Mouse (Mus musculus): ENCODE results near the gene Crtam. TPM values are rescaled to one million over a fixed set of nuclear protein-coding genes. Genes with fewer than 3 reads are reported as not detected.

Gene Crtam
- polyA plus RNA-seq, 1 experiment from 2014 or later: 0.08 TPM

DNA sequence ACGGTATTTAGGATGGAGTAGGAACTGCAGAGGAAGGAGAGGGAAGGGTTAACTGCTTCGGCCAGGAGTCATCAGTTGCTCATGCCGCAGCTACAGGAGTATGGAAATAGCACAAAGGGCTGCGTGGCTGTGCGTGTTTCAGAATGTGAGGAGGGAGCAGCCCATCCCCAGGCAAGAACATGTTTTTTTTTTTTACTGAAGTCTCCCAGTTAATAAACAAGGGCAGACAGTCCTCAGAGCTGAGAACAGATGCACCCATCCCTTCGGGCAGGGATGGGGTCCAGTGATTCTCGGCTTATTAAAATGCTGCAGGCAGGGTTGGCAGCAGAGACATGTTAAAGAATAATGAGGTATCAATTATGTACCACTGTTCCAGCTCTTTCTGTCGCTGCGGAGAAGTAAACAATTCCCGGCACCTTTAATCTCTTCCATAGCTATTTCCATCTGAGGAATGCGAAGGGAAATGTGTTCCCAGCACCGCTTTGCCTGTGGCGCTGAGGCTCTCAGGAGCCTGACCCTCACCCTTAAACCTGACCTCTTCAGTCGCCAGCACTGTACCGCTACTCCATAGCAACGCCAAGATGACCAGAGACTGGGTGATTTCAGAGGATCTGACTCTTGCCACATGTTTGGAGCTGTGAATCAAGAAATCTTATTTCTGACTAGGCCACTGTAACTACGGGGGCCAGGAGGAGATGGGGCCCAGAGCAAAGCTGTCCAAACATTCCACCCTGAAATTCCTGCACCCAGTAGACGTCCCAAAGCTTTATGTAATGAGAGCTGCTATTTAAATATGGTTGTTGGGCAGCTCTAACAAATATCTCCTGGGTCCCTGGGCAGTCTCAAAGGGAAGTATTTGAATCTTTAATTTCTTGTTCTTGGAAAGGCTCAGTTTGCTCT lies 27.4 kb upstream of the Crtam start:
- no peaks in the 10 kb centered on the region for H3K27me3 ChIP-seq (ENCODE audit: insufficient read depth, low read length)
- H3K27ac ChIP-seq (ENCODE audit: low read depth): no peak overlapping the region
- WGBS (ENCODE audit: insufficient replicate concordance): 66% methylated on average over 18 of the region's 18 CpGs
- no peaks in the 10 kb centered on the region for H3K9me3 ChIP-seq (ENCODE audit: low read length)
- no peak overlapping the region for H3K4me2 ChIP-seq (ENCODE audit: low read depth, low read length)
- DNase-seq: no peak
- TF ChIP-seq CTCF (IDR thresholded peaks at IDR 0.05; ENCODE audit: low read depth) (no peak), EP300 (IDR thresholded peaks at IDR 0.05; ENCODE audit: low read depth) (no peak)
- H3K36me3 ChIP-seq (replicated peaks; ENCODE audit: insufficient read depth, low read length): no peaks in the 10 kb centered on the region
- H3K4me1 ChIP-seq (ENCODE audit: insufficient read depth): no peaks in the 10 kb centered on the region
- H3K9ac ChIP-seq (replicated peaks): no peak overlapping the region
- no peak for ATAC-seq
- no peak overlapping the region for H3K4me3 ChIP-seq (ENCODE audit: low read depth, low read length)

DNA sequence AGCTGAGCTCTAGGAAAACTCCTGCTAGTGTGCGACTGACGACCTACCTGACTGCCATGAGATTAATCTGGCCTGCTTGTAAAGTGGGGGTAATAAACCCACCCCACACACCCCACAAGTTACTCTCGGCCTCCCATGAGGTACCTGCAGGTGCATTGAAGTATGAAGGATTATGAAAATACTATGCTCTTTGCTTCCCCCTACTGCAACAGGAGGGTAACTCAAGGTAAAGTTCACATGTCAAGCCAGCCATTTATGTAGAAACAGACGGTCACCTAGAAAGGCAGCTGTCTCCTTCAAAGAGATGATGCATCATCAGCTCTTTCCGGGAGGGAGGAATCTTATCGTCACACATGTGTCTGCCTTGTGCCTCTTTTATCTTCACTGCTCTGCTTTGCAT lies 25.4 kb upstream of the Crtam start:
- H3K4me3 ChIP-seq (ENCODE audit: low read depth, low read length): no peak overlapping the region
- H3K4me1 ChIP-seq (ENCODE audit: insufficient read depth): no peaks in the 10 kb centered on the region
- H3K9ac ChIP-seq (replicated peaks): no peak overlapping the region
- no peaks in the 10 kb centered on the region for H3K27me3 ChIP-seq (ENCODE audit: insufficient read depth, low read length)
- TF ChIP-seq EP300 (IDR thresholded peaks at IDR 0.05; ENCODE audit: low read depth) (no peak), CTCF (IDR thresholded peaks at IDR 0.05; ENCODE audit: low read depth) (peak; percentile 43)
- ATAC-seq (no peak), DNase-seq (no peak)
- H3K9me3 ChIP-seq (ENCODE audit: low read length): no peaks in the 10 kb centered on the region
- no peak overlapping the region for H3K27ac ChIP-seq (ENCODE audit: low read depth)
- no peak overlapping the region for H3K4me2 ChIP-seq (ENCODE audit: low read depth, low read length)
- 70% methylated on average over 6 of the region's 6 CpGs for WGBS (ENCODE audit: insufficient replicate concordance)
- no peaks in the 10 kb centered on the region for H3K36me3 ChIP-seq (replicated peaks; ENCODE audit: insufficient read depth, low read length)

DNA sequence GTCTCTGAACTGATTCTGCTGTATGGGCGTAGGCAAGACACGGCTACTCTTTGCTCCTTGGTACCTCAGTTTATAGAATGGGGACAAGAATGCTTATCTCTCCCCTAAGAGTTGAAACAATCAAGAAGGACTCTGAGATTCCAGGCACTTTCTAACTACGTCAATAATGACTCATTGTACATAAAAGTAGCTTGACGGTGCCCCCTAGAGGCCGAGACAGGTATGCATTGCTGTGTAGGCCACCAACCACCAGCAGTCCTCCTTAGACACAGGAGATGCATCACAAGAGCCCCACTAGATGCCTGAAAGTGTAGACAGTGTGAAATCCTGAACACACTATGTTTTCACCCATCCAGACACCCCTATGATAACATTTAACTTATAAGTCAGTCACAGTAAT lies 24.0 kb upstream of the Crtam start:
- H3K36me3 ChIP-seq (replicated peaks; ENCODE audit: insufficient read depth, low read length): no peaks in the 10 kb centered on the region
- no peak overlapping the region for H3K27ac ChIP-seq (ENCODE audit: low read depth)
- H3K4me2 ChIP-seq (ENCODE audit: low read depth, low read length): no peak overlapping the region
- TF ChIP-seq EP300 (IDR thresholded peaks at IDR 0.05; ENCODE audit: low read depth) (no peak), CTCF (IDR thresholded peaks at IDR 0.05; ENCODE audit: low read depth) (peak; percentile 73)
- no peaks in the 10 kb centered on the region for H3K9me3 ChIP-seq (ENCODE audit: low read length)
- no peak overlapping the region for H3K4me3 ChIP-seq (ENCODE audit: low read depth, low read length)
- 48% methylated on average over 5 of the region's 5 CpGs for WGBS (ENCODE audit: insufficient replicate concordance)
- no peak overlapping the region for H3K9ac ChIP-seq (replicated peaks)
- no peaks in the 10 kb centered on the region for H3K4me1 ChIP-seq (ENCODE audit: insufficient read depth)
- DNase-seq: peak; percentile 63
- no peak for ATAC-seq
- H3K27me3 ChIP-seq (ENCODE audit: insufficient read depth, low read length): no peaks in the 10 kb centered on the region

DNA sequence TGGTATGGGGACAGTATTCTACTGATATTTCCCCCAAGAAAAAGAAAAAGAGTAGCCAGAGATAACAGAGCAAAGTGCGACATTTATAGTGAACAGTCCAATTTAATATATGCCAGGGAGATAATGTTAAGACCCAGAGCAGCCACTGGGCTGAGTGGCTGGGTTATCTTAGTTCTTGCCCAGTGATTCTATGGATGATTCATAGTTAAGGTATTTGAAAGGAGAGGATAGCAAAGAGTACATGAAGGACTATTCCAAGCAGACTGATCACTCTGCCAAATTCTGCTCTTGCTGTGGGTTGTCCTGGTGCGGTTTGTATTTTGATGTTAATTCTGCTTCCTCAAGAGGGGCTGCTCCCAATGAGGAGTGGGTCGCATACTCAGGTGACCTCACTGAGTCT lies 17.3 kb upstream of the Crtam start:
- ATAC-seq: no peak
- Histone ChIP-seq H3K27me3 (ENCODE audit: insufficient read depth, low read length) (no peaks in the 10 kb centered on the region), H3K9ac (replicated peaks) (no peak overlapping the region), H3K9me3 (ENCODE audit: low read length) (no peaks in the 10 kb centered on the region), H3K4me2 (ENCODE audit: low read depth, low read length) (no peak overlapping the region), H3K4me1 (ENCODE audit: insufficient read depth) (no peaks in the 10 kb centered on the region), H3K36me3 (replicated peaks; ENCODE audit: insufficient read depth, low read length) (no peaks in the 10 kb centered on the region), H3K27ac (ENCODE audit: low read depth) (no peak overlapping the region), H3K4me3 (ENCODE audit: low read depth, low read length) (no peak overlapping the region)
- DNase-seq: no peak
- TF ChIP-seq EP300 (IDR thresholded peaks at IDR 0.05; ENCODE audit: low read depth) (no peak), CTCF (IDR thresholded peaks at IDR 0.05; ENCODE audit: low read depth) (no peak)
- 75% methylated on average over 3 of the region's 3 CpGs for WGBS (ENCODE audit: insufficient replicate concordance)

DNA sequence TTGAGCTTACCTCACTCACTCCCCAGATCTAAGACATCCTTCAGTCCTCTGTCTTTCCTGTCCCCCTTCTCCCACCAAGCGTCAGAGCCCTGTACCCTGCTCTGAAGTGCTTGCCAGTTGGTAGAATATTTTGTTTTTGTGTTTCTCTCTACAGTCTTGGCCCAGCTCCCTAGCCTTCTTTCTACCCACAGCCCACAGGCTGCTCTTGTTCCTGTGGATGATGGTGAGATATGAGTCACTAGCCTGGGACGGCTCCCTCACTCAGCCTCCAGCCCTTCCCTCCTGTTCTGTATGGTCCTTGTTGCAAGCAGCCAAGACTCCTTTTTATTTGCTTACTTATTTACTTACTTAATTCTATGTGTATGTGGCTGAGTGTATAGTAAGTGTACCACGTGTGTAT lies 16.1 kb upstream of the Crtam start:
- Histone ChIP-seq H3K27ac (ENCODE audit: low read depth) (no peak overlapping the region), H3K36me3 (replicated peaks; ENCODE audit: insufficient read depth, low read length) (no peaks in the 10 kb centered on the region), H3K9me3 (ENCODE audit: low read length) (no peaks in the 10 kb centered on the region), H3K4me3 (ENCODE audit: low read depth, low read length) (no peak overlapping the region), H3K4me1 (ENCODE audit: insufficient read depth) (no peaks in the 10 kb centered on the region), H3K9ac (replicated peaks) (no peak overlapping the region), H3K4me2 (ENCODE audit: low read depth, low read length) (no peak overlapping the region), H3K27me3 (ENCODE audit: insufficient read depth, low read length) (no peaks in the 10 kb centered on the region)
- no peak for TF ChIP-seq CTCF (IDR thresholded peaks at IDR 0.05; ENCODE audit: low read depth)
- no peak for TF ChIP-seq EP300 (IDR thresholded peaks at IDR 0.05; ENCODE audit: low read depth)
- ATAC-seq (no peak), DNase-seq (no peak)
- WGBS (ENCODE audit: insufficient replicate concordance): 76% methylated on average over 3 of the region's 3 CpGs

DNA sequence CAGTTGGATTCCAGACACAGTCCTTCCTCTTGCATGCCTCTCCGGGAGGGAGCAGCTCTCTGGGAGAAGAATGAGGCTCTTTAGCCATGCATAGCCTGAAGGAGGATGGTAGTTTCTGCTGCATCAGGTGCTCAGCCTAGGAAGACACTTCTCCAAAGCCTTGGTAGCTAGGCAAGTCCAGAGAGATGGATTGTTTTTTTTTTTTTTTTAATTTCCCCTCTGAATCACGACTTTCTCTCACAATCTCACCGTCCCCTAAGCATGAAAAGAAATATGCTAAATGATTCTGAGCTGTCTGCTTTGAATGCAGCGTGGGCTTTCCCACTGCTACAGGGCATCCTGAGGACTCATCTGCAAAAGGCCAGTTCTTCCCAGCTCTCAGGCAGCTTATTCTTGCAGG lies 10.1 kb upstream of the Crtam start:
- no peaks in the 10 kb centered on the region for H3K27me3 ChIP-seq (ENCODE audit: insufficient read depth, low read length)
- H3K4me3 ChIP-seq (ENCODE audit: low read depth, low read length): no peak overlapping the region
- H3K4me2 ChIP-seq (ENCODE audit: low read depth, low read length): no peak overlapping the region
- 77% methylated on average over 4 of the region's 4 CpGs for WGBS (ENCODE audit: insufficient replicate concordance)
- no peak for ATAC-seq
- DNase-seq: no peak
- H3K27ac ChIP-seq (ENCODE audit: low read depth): no peak overlapping the region
- no peak overlapping the region for H3K9ac ChIP-seq (replicated peaks)
- no peaks in the 10 kb centered on the region for H3K36me3 ChIP-seq (replicated peaks; ENCODE audit: insufficient read depth, low read length)
- H3K4me1 ChIP-seq (ENCODE audit: insufficient read depth): no peaks in the 10 kb centered on the region
- H3K9me3 ChIP-seq (ENCODE audit: low read length): no peaks in the 10 kb centered on the region
- no peak for TF ChIP-seq CTCF (IDR thresholded peaks at IDR 0.05; ENCODE audit: low read depth)
- no peak for TF ChIP-seq EP300 (IDR thresholded peaks at IDR 0.05; ENCODE audit: low read depth)

All from liver, postnatal 0 days (tissue).